Mouse (Mus musculus) midbrain, embryonic 14.5 days (tissue): Measurements from ENCODE around the gene Bicral. TPM values are rescaled to one million over a fixed set of nuclear protein-coding genes. Genes with fewer than 3 reads are reported as not detected.
"Not testable (repeated sequence)": the region's sequence is repeated elsewhere in the genome, so short reads cannot be mapped to it uniquely, and the experiment has no call there.

Experiments used
- ATAC-seq: fragments of 200-750 bp; cut with Nextera tagmentation; 2 replicates; pipeline ENCODE4 v1.8.0; 2017; ENCODE audit warnings: moderate number of reproducible peaks, moderate library complexity; ENCODE audit not compliant: low FRiP score, low TSS enrichment
- DNase-seq: peaks from one replicate; pipeline ENCODE4 v3.0.0-alpha.2; 2015
- H3K27ac ChIP-seq: fragments of 300-500 bp; sonication (generic); replicated peaks from 2 replicates; pipeline ENCODE4 v1.5.1; 2014; ENCODE audit warnings: mild to moderate bottlenecking, low read depth, low read length, moderate library complexity
- H3K27me3 ChIP-seq: fragments of 300-500 bp; sonication (generic); 2 replicates; pipeline ENCODE4 v1.6.1; 2014; ENCODE audit warnings: low read length, control low read depth, mixed read lengths; ENCODE audit not compliant: control insufficient read depth, insufficient read depth
- H3K36me3 ChIP-seq: fragments of 300-500 bp; sonication (generic); 2 replicates; pipeline ENCODE4 v1.6.1; 2014; ENCODE audit warnings: low read length, control low read depth; ENCODE audit not compliant: control insufficient read depth, insufficient read depth
- H3K4me1 ChIP-seq: fragments of 300-500 bp; sonication (generic); 2 replicates; pipeline ENCODE4 v1.6.1; 2014; ENCODE audit warnings: mild to moderate bottlenecking, antibody characterized with exemption, low read length, control low read depth; ENCODE audit not compliant: control insufficient read depth, insufficient read depth
- H3K4me2 ChIP-seq: fragments of 300-500 bp; sonication (generic); 2 replicates; pipeline ENCODE4 v1.6.1; 2014; ENCODE audit warnings: mild to moderate bottlenecking, low read length, moderate library complexity
- H3K4me3 ChIP-seq: fragments of 300-500 bp; sonication (generic); replicated peaks from 2 replicates; pipeline ENCODE4 v1.5.1; 2014; ENCODE audit warnings: low read depth, low read length
- H3K9ac ChIP-seq: fragments of 300-500 bp; sonication (generic); replicated peaks from 2 replicates; pipeline ENCODE4 v1.6.1; 2014; ENCODE audit warnings: mild to moderate bottlenecking, low read length, moderate library complexity
- H3K9me3 ChIP-seq: fragments of 300-500 bp; sonication (generic); 2 replicates; pipeline ENCODE4 v1.6.1; 2016; ENCODE audit warnings: low read length, control low read depth, mixed read lengths; ENCODE audit not compliant: control insufficient read depth
- WGBS: fragments of 180-500 bp; shearing (Covaris S2); extraction: QIAGEN DNeasy Blood & Tissue Kit; methylation state at CpG from one replicate; pipeline ENCODE4 v1.1.7; 2014; 5-methylcytosine and 5-hydroxymethylcytosine counted together
- polyA plus RNA-seq: library from polyadenylated mRNA; unstranded; fragments of >200 nt; fragmentation: Nextera tagmentation; extraction: Ambion mirVana; gene quantifications from 2 replicates; pipeline ENCODE4 v1.2.1, GENCODE M21; 2014

The Bicral gene
- polyA plus RNA-seq, 1 experiment from 2014 or later = 11.6 TPM

GRCm38 (mm10) chr17:46854096-46854495 lies 4.2 kb downstream of the Bicral start:
- peaks cover 17% of the 10 kb centered on the region for H3K4me1 ChIP-seq
- H3K36me3 ChIP-seq = 0 out of 2 replicates have a peak, but pooled peaks cover 2% of the 10 kb centered on the region
- no peaks in the 10 kb centered on the region for H3K27me3 ChIP-seq
- 89% methylated on average over 7 of the region's 7 CpGs for WGBS
- ATAC-seq (no peak), DNase-seq (no peak)
- no peaks in the 10 kb centered on the region for H3K9me3 ChIP-seq
- no peak overlapping the region for H3K9ac ChIP-seq
- peak overlapping the region; percentile 68; the same call in 1 of the 2 replicates for H3K4me2 ChIP-seq
- H3K27ac ChIP-seq = peak overlapping the region; percentile 28; the same call in 1 of the 2 replicates
- no peak overlapping the region for H3K4me3 ChIP-seq

DNA sequence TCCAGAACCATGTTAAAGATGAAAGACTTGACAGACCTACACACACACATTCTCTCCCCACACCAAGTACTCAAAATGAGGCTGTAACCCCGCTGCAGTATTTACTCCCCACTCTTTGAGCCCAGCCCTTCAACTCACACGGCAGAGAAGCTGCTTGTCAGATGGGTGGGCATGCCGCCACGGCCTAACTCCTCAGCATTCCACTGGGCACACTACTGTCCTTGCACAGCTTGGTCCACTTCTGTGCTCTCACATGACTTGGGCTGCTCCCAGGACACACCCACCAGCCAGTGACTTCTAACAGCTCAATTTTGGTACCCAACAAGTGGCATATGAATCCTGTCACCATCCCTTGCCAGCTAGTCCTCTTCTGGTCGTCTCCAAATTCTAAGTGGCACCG lies 5.0 kb downstream of the Bicral start:
- ATAC-seq (no peak), DNase-seq (peak; percentile 54)
- Histone ChIP-seq H3K27me3 (no peaks in the 10 kb centered on the region), H3K4me3 (no peak overlapping the region), H3K4me2 (no peak overlapping the region), H3K36me3 (0 out of 2 replicates have a peak, but pooled peaks cover 2% of the 10 kb centered on the region), H3K27ac (peak overlapping the region; percentile 55), H3K9me3 (no peaks in the 10 kb centered on the region), H3K4me1 (peaks cover 17% of the 10 kb centered on the region), H3K9ac (no peak overlapping the region)
- WGBS = 50% methylated on average over 6 of the region's 6 CpGs

DNA sequence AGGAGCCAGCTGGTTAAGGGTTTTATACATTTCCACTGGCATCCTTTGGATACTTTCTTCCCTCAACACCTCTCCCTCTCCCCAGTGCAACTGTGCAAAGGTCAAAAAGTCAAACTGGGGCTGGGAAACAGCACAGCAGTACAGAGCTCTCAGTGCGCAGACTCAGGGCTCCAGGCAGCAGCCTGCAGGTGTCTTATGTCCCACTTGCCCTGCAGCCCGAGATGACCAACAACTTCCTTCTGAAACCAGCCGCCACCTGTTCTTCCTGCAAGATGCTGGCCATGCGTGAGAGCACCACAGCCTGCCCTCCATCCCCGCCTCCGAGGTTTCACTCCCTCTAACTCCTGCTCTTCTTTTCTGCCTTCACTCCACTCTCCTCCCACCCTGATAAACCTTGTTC lies 5.6 kb downstream of the Bicral start:
- Histone ChIP-seq H3K36me3 (0 out of 2 replicates have a peak, but pooled peaks cover 2% of the 10 kb centered on the region), H3K9ac (no peak overlapping the region), H3K4me2 (no peak overlapping the region), H3K4me3 (no peak overlapping the region), H3K4me1 (peaks cover 17% of the 10 kb centered on the region), H3K27ac (peak overlapping the region; percentile 55), H3K9me3 (no peaks in the 10 kb centered on the region), H3K27me3 (no peaks in the 10 kb centered on the region)
- ATAC-seq (no peak), DNase-seq (peak; percentile 6)
- 48% methylated on average over 6 of the region's 6 CpGs for WGBS

DNA sequence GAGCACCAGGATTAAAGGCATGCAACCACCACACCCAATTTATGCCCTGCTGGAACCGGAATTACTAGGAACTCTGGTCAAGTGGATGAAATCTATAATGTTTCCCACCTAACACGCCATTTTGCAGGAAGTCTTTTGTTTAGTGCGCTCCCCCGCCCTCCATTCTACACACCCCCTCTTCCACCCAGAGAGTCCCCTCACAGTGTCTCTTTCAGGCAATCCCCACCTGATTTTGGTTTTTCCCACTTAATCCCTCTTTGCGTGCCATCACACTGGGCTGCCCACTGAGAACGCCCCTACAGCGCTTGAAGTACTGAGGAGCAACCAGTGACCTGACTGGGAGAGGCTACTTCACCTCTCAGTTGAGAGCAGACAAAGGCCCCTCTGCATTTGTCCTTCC lies 11.1 kb downstream of the Bicral start:
- no peak overlapping the region for H3K4me2 ChIP-seq
- WGBS = 89% methylated on average over 7 of the region's 7 CpGs
- H3K27me3 ChIP-seq = no peaks in the 10 kb centered on the region
- no peak overlapping the region for H3K9ac ChIP-seq
- no peak for ATAC-seq
- H3K4me3 ChIP-seq = no peak overlapping the region
- no peaks in the 10 kb centered on the region for H3K9me3 ChIP-seq
- no peaks in the 10 kb centered on the region for H3K4me1 ChIP-seq
- H3K27ac ChIP-seq = no peak overlapping the region
- no peak for DNase-seq
- 0 out of 2 replicates have a peak, but pooled peaks cover 2% of the 10 kb centered on the region for H3K36me3 ChIP-seq

DNA sequence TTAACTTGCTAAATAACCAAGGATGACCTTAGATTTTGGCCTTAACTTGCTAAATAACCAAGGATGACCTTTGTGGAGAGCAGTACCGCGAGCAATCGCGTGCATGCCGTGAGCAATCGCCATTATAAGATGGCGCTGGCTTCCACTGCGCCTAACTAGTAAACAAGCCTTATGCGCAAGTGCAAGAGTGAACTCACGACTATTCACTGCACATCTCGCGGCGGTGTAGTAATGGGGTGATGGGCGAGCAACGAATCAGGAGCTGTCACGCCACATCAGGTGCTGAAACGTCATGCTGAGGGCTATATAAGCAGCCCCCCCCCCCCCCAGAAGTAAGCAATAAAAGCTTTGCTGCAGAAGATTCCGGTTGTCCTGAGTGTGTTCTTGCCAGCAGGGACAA lies 11.7 kb downstream of the Bicral start:
- DNase-seq, H3K9me3 ChIP-seq, ATAC-seq, H3K4me3 ChIP-seq, H3K27ac ChIP-seq, H3K4me1 ChIP-seq, H3K9ac ChIP-seq, H3K27me3 ChIP-seq, H3K4me2 ChIP-seq, H3K36me3 ChIP-seq: not testable (repeated sequence)
- 95% methylated on average over 18 of the region's 18 CpGs for WGBS

GRCm38 (mm10) chr17:46845262-46845661 lies 13.0 kb downstream of the Bicral start:
- H3K4me1 ChIP-seq = no peaks in the 10 kb centered on the region
- no peaks in the 10 kb centered on the region for H3K27me3 ChIP-seq
- ATAC-seq = no peak
- no peak overlapping the region for H3K4me2 ChIP-seq
- WGBS = 88% methylated on average over 12 of the region's 12 CpGs
- peaks cover 7% of the 10 kb centered on the region; the same call in 1 of the 2 replicates for H3K36me3 ChIP-seq
- H3K4me3 ChIP-seq = no peak overlapping the region
- H3K9ac ChIP-seq = no peak overlapping the region
- H3K27ac ChIP-seq = no peak overlapping the region
- no peak for DNase-seq
- no peaks in the 10 kb centered on the region for H3K9me3 ChIP-seq

DNA sequence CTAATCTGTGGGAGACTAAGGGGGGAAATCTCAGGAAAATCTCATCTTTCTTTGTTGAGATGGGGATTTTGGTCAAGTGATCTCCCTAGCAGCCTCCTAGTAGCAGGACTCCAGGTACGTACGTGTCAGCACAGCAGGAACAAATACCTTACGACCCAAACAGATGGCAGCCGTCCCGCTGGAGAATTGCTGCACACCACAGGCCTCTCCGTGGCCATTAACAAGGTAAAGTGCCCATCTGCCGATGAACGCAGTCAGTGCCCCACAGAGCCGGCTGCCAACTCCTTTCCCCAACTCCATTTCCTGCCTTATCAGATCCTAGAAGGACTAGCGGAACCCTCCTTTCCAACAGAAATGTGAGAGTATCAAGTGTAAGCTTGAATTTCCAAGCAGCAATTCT lies 13.5 kb downstream of the Bicral start:
- no peak for DNase-seq

DNA sequence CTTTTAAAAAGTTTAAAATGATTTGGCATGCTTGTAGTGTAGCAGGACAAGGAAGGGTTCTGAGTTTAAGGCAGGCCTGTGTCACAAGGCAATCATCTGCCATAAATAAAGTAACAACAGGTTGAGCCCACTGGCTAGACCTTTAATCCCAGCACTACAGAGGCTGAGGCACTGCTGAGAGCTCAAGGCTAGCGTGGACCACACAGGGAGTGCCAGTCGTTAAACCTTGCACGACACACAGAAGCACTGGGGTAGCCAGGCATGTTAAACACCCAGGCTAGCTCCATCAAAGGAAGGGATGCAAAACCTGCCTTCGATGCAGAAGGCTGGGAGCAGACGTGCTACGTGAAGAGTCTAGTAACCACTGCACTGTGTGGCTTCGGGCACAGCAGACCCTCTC lies 14.6 kb downstream of the Bicral start:
- Histone ChIP-seq H3K4me1 (no peaks in the 10 kb centered on the region), H3K27me3 (no peaks in the 10 kb centered on the region), H3K9me3 (no peaks in the 10 kb centered on the region), H3K9ac (no peak overlapping the region), H3K27ac (no peak overlapping the region; the same call in 1 of the 2 replicates), H3K4me2 (no peak overlapping the region), H3K36me3 (peaks cover 4% of the 10 kb centered on the region; the same call in 1 of the 2 replicates), H3K4me3 (no peak overlapping the region)
- no peak for DNase-seq
- ATAC-seq = no peak
- WGBS = 74% methylated on average over 7 of the region's 7 CpGs

More for the DNA sequence above, 13.5 kb downstream of the Bicral start:
- Histone ChIP-seq H3K4me1 (no peaks in the 10 kb centered on the region), H3K27ac (no peak overlapping the region), H3K36me3 (peaks cover 7% of the 10 kb centered on the region; the same call in 1 of the 2 replicates), H3K4me2 (no peak overlapping the region), H3K9me3 (no peaks in the 10 kb centered on the region), H3K4me3 (no peak overlapping the region), H3K9ac (no peak overlapping the region), H3K27me3 (no peaks in the 10 kb centered on the region)
- ATAC-seq = no peak
- WGBS = 56% methylated on average over 10 of the region's 10 CpGs

GRCm38 (mm10) chr17:46843022-46843421 lies 15.3 kb downstream of the Bicral start:
- Histone ChIP-seq H3K4me1 (no peaks in the 10 kb centered on the region), H3K9me3 (no peaks in the 10 kb centered on the region), H3K27me3 (no peaks in the 10 kb centered on the region), H3K27ac (no peak overlapping the region), H3K36me3 (peaks cover 4% of the 10 kb centered on the region; the same call in 1 of the 2 replicates), H3K4me2 (no peak overlapping the region), H3K4me3 (no peak overlapping the region), H3K9ac (no peak overlapping the region)
- WGBS = 76% methylated on average over 2 of the region's 2 CpGs
- ATAC-seq (no peak), DNase-seq (no peak)
